Mouse (Mus musculus) spleen, postnatal 14 days (tissue): ENCODE data around the gene Jmjd1c.

ENCODE experiments used
- DNase-seq, 2 experiments: peaks; one replicate each; pipeline ENCODE4 v3.0.0; 2021 to 2022; ENCODE audit warnings: low spot score in 2 of 2

Gene Jmjd1c

DNA sequence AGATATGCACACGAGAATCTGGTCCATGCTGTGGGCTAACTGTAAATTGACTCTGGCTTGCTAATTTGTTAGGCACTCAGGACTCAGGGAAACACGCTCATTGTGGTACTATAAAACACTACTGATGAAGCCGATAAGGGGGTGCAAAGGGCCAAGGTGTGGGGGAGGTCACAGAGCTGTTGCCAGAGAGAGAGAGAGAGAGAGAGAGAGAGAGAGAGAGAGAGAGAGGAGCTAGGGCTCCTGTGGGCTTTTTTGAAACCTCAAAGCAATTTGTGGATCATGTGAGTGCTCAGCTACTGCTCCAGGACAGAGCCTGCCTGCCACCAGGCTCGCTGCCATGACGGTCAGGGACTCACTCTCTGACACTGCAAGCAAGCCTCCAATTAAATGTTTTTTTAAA, 202.9 kb downstream of the Jmjd1c start:
- DNase-seq, result no peak

DNA sequence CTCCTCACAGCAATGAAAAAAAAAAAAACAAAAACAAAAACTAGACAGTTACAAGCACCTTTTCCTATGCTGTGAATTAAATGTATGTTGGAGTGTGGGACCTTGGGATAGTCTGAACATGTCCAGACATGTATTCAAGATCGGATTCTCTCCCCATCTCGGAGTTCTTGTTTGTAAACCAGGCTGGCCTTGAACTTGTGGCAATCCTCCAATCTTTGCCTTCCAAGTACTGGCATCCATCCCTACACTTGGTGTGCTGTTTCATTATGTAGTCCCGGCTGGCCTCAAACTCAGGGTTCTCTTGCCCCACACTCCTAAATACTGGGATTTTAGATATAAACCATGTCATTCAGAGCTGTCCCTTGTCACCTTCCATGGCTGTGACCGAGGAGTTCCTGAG, 203.4 kb downstream of the Jmjd1c start:
- DNase-seq, result no peak

DNA sequence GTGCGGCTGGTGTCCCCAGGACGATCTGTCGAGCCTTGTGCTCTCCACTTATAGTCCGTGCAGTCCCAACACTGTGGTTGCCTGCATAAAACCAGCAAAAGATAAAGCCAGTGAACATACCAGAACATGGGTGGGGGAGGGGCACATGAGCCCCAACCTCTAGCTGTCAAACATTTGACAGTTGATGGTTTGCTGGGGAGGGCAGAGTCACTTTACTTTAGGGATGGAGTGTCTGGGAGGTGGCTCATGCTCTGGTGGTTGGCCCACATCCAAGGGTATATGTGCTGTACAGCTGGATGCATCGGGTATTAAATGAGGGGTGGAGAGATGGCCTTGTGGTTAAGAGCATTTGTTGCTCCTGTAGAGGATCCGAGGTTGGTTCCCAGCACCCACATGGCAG, 205.1 kb downstream of the Jmjd1c start:
- DNase-seq, result no peak

DNA sequence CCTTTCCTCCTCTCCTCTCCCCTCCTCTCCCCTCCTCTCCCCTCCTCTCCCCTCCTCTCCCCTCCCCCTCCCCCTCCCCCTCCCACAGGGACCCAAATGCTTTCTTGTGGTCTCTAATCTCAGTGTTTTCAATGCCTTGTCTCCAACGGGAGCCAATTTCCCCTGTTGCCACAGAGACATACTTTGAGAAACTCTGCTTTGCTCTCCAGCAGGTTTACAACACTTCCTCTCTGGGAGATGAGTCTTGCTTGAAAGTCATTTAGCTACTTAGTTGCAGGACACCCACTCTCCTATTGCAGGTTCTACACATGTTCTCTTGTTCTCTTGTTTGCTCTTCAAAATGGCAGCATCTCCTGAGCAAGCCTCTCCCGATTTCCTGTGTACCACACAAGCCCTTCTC, 206.4 kb downstream of the Jmjd1c start:
- no peak for DNase-seq
